Mouse (Mus musculus) bone marrow, adult 2 months (tissue): Measurements from ENCODE around the gene Ttc39b.

Experiments used
- CTCF ChIP-seq: fragments of 200-500 bp; IDR thresholded peaks from 2 replicates; pipeline ENCODE4 v1.5.1; 2011; ENCODE audit warnings: low read length, control low read depth; ENCODE audit not compliant: control insufficient read depth, insufficient read depth
- POLR2A ChIP-seq: fragments of 200-500 bp; IDR thresholded peaks from 2 replicates; pipeline ENCODE4 v1.6.1; 2011; ENCODE audit warnings: low read depth, mild to moderate bottlenecking, control low read depth, low read length, borderline replicate concordance; ENCODE audit not compliant: control insufficient read depth

- TF ChIP-seq POLR2A, result no peak
- no peak for TF ChIP-seq CTCF
These were observed 69.1 kb downstream of the Ttc39b start for GRCm38 (mm10) chr4:83254941-83255340.
